Mouse (Mus musculus) central nervous system, embryonic 11.5 days (tissue): ENCODE data around the gene Prss38. TPM values are rescaled to one million over a fixed set of nuclear protein-coding genes. Genes with fewer than 3 reads are reported as not detected.

Source experiments
- polyA plus RNA-seq: library from polyadenylated mRNA; depleted of rRNA; stranded (reverse); fragments of >200 nt; gene quantifications from 2 replicates; pipeline ENCODE4 v1.2.3, GENCODE M21; 2012; rRNA removed

The Prss38 gene
- 0.12 TPM in 1 of 2 replicates, not detected in the other for polyA plus RNA-seq

DNA sequence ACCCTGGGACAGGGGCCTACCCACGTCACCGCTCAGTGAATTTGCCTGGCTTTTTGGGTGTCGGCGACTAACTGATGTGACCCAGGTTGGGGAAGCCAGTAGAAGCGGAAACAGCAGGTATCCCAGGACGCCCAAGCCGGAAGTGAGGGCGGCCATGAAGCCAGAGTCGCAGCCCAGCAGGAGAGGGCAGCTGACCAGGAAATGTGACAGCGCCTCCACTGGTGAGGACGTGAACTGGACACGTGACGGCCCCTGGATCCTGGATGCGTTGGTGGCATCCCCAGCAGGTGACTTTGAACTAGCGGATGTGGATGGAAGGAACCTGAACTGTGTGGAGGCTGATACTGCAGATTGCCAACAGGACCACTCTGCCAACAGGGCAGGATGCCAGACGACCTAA, at the start of gene Prss38:
Gene Prss38, minus strand, starts transcription at position 183 of the 400 bp plus-strand sequence.

Other genes with a start within 250 kb of the Prss38 start
- 0.94 and 2.6 TPM in 2 replicates for gene Obscn, start 239.3 kb downstream of the Prss38 start, polyA plus RNA-seq
- 4.7 and 5.5 TPM in 2 replicates for gene Iba57, start 211.9 kb downstream of the Prss38 start, polyA plus RNA-seq
- gene Gjc2, start 192.4 kb downstream of the Prss38 start, polyA plus RNA-seq = 0.17 and 0.18 TPM in 2 replicates
- 87.2 and 91.3 TPM in 2 replicates for gene Guk1, start 183.4 kb downstream of the Prss38 start, polyA plus RNA-seq
- 43.4 and 43.8 TPM in 2 replicates for gene Mrpl55, start 173.2 kb downstream of the Prss38 start, polyA plus RNA-seq
- 47.7 and 65.5 TPM in 2 replicates for gene 2310033P09Rik, start 167.3 kb downstream of the Prss38 start, polyA plus RNA-seq
- 411 and 507 TPM in 2 replicates for gene Arf1, start 147.4 kb downstream of the Prss38 start, polyA plus RNA-seq
- gene Wnt3a, start 84.9 kb downstream of the Prss38 start, polyA plus RNA-seq = 1.6 and 3.6 TPM in 2 replicates
- 5.0 and 5.1 TPM in 2 replicates for gene Wnt9a, start 68.7 kb downstream of the Prss38 start, polyA plus RNA-seq
- 12.6 and 15.1 TPM in 2 replicates for gene Jmjd4, start 74.4 kb upstream of the Prss38 start, polyA plus RNA-seq
- 91.0 and 108 TPM in 2 replicates for gene Snap47, start 75.5 kb upstream of the Prss38 start, polyA plus RNA-seq
- 4.5 and 7.4 TPM in 2 replicates for gene Zfp867, start 96.8 kb upstream of the Prss38 start, polyA plus RNA-seq
- gene Zkscan17, start 151.1 kb upstream of the Prss38 start, polyA plus RNA-seq = 21.5 and 24.5 TPM in 2 replicates
- gene Nlrp3, start 165.9 kb upstream of the Prss38 start, polyA plus RNA-seq = 0.20 and 0.35 TPM in 2 replicates
- gene Olfr222, start 200.6 kb upstream of the Prss38 start, polyA plus RNA-seq = not detected in 2 replicates
- gene Olfr223, start 217.6 kb upstream of the Prss38 start, polyA plus RNA-seq = not detected in 2 replicates